ENCODE assay signal across 28 mouse cellular contexts in the genomic region with DNA sequence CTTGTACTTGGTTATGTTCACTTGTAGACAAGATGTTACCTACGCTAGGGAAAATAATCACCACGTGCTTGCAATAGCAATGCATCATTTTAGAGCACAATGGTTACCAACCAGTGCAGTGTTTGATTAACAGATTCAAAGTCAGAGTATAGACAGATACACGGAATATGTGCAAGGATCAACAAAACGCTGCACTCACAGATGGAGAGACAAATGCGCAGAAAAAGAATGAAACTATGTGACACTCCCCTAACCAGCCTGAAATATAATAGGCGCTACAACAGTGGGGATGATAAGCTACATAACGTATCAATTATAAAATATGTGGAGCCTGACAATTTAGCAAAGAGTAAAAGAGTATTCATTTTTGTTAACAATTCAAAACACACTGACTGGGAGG.
"Had no signal": no experiment of that assay in that cellular context is flagged by ENCODE, and none has a peak within 500 bp of the region (broad histone marks: within the 10 kb centered on the region; RNA-seq: fewer than 3 reads in every experiment).

No protein-coding gene starts in this region.

- H3K4me2 ChIP-seq: heart, embryonic 11.5 days; heart, embryonic 13.5 days; heart, embryonic 15.5 days; hindbrain, embryonic 13.5 days; hindbrain, embryonic 15.5 days; kidney, embryonic 15.5 days; limb, embryonic 13.5 days; limb, embryonic 15.5 days; liver, embryonic 12.5 days had no signal

- H3K36me3 ChIP-seq: heart, embryonic 13.5 days; heart, embryonic 15.5 days; hindbrain, embryonic 13.5 days; hindbrain, embryonic 15.5 days; kidney, embryonic 15.5 days; limb, embryonic 13.5 days; limb, embryonic 15.5 days; liver, embryonic 12.5 days had no signal

- H3K27ac ChIP-seq: gastrocnemius, adult 2 months; heart, adult 2 months; heart, embryonic 13.5 days; heart, embryonic 15.5 days; hindbrain, embryonic 13.5 days; hindbrain, embryonic 15.5 days; hindbrain, postnatal 0 days; kidney, embryonic 15.5 days; kidney, postnatal 0 days; limb, embryonic 13.5 days; limb, embryonic 15.5 days; liver, embryonic 12.5 days; liver, embryonic 14.5 days had no signal

- H3K9ac ChIP-seq: heart, embryonic 13.5 days; heart, embryonic 15.5 days; hindbrain, embryonic 13.5 days; hindbrain, embryonic 15.5 days; kidney, embryonic 15.5 days; limb, embryonic 13.5 days; limb, embryonic 15.5 days; liver, embryonic 12.5 days; liver, embryonic 14.5 days had no signal

- H3K4me3 ChIP-seq: gastrocnemius, adult 2 months; heart, adult 2 months; heart, embryonic 13.5 days; heart, embryonic 15.5 days; hindbrain, embryonic 13.5 days; hindbrain, embryonic 15.5 days; kidney, embryonic 15.5 days; limb, embryonic 13.5 days; limb, embryonic 15.5 days; liver, embryonic 12.5 days had no signal

- H3K27me3 ChIP-seq: heart, embryonic 13.5 days; heart, embryonic 15.5 days; hindbrain, embryonic 13.5 days; hindbrain, embryonic 15.5 days; kidney, embryonic 15.5 days; limb, embryonic 13.5 days; limb, embryonic 15.5 days; liver, embryonic 12.5 days had no signal

- DNase-seq: gastrocnemius, adult 2 months; gastrocnemius, postnatal 10 days; gastrocnemius, postnatal 25 days; heart, adult 11 months; heart, adult 2 months; heart, postnatal 14 days; heart, postnatal 36 days; kidney, adult 11 months; kidney, adult 2 months; kidney, adult 9 months; kidney, postnatal 14 days; kidney, postnatal 36 days; layer of hippocampus, adult 9-11 months; layer of hippocampus, postnatal 36 days; left cerebral cortex, postnatal 4 days had no signal

- H3K4me1 ChIP-seq: heart, embryonic 15.5 days; hindbrain, embryonic 13.5 days; hindbrain, embryonic 15.5 days; kidney, embryonic 15.5 days; limb, embryonic 13.5 days; limb, embryonic 15.5 days had no signal

- H3K9me3 ChIP-seq: heart, embryonic 13.5 days; heart, embryonic 15.5 days; hindbrain, embryonic 13.5 days; hindbrain, embryonic 15.5 days; kidney, embryonic 15.5 days; limb, embryonic 13.5 days; limb, embryonic 15.5 days; liver, embryonic 12.5 days had no signal

- ATAC-seq: hindbrain, postnatal 0 days; intestine, embryonic 16.5 days; liver, embryonic 12.5 days had no signal
